Mouse (Mus musculus) Patski (cell line): Measurements from ENCODE around the gene Galk2. TPM values are rescaled to one million over a fixed set of nuclear protein-coding genes. Genes with fewer than 3 reads are reported as not detected.

ENCODE experiments used
- ATAC-seq: fragments of 100-300 bp; one replicate; pipeline ENCODE4 v1.8.0; 2021
- CTCF ChIA-PET: fragments of 350-600 bp; sonication (Branson Sonifier 250); formaldehyde crosslinking; loops from one replicate; lab custom pipeline; 2022; ENCODE audit warnings: inconsistent platforms; lab: Charles Lee
- POLR2A ChIA-PET: fragments of 350-600 bp; sonication (Branson Sonifier 250); formaldehyde crosslinking; loops from one replicate; lab custom pipeline; 2022; ENCODE audit warnings: antibody characterized with exemption, inconsistent platforms; lab: Charles Lee
- DNase-seq: peaks from one replicate; pipeline ENCODE4 v3.0.0-alpha.2; 2011; ENCODE audit warnings: low read depth, low spot score
- H3K27me3 ChIP-seq: fragments of 371-371 bp; one replicate; pipeline ENCODE4 v1.5.1; 2021
- CTCF ChIP-seq: fragments of 100-300 bp; IDR thresholded peaks from one replicate; pipeline ENCODE4 v1.5.1; 2021
- in situ Hi-C: fragments of 300-500 bp; cut with MboI; formaldehyde crosslinking; loops from 3 replicates; pipeline ENCODE4 v1.11.1; 2018; ENCODE audit warnings: low pct_unique_long_range_greater_than_20kb, mixed read lengths
- polyA plus RNA-seq: library from polyadenylated mRNA; unstranded; gene quantifications from one replicate; pipeline ENCODE4 v1.2.3, GENCODE M21; 2021

The Galk2 gene
- polyA plus RNA-seq, 1 experiment from 2014 or later: 69.1 TPM

- POLR2A ChIA-PET: no interaction called here
- in situ Hi-C loops: no loop called here
- no peak for TF ChIP-seq CTCF
- CTCF ChIA-PET: interaction anchor here (0.8 to 1.2 kb wide), 4 partner anchors 9 to 46 kb away, joined by 3 read pairs; no protein-coding TSS in a partner anchor
- no peaks in the 10 kb centered on the region for H3K27me3 ChIP-seq
- ATAC-seq (peak; percentile 17), DNase-seq (no peak)
These were observed 80.2 kb downstream of the Galk2 start for GRCm38 (mm10) chr2:125938993-125939642.

GRCm38 (mm10) chr2:125941111-125941785 is 82.3 kb downstream of the Galk2 start:
- DNase-seq: peak; percentile 71
- TF ChIP-seq CTCF: no peak
- ChIA-PET POLR2A (no interaction called here), CTCF (interaction anchor here (1.3 to 2.3 kb wide), 3 partner anchors 10 to 20 kb away, joined by 3 to 6 read pairs (median 5); no protein-coding TSS in a partner anchor)
- ATAC-seq: peak; percentile 89
- in situ Hi-C loops: no loop called here
- H3K27me3 ChIP-seq: no peaks in the 10 kb centered on the region

GRCm38 (mm10) chr2:125943301-125943700 is 84.4 kb downstream of the Galk2 start:
- in situ Hi-C loops: no loop called here
- H3K27me3 ChIP-seq: no peaks in the 10 kb centered on the region
- TF ChIP-seq CTCF: no peak
- POLR2A ChIA-PET: no interaction called here
- ATAC-seq: no peak
- no peak for DNase-seq
- CTCF ChIA-PET: no interaction called here

DNA sequence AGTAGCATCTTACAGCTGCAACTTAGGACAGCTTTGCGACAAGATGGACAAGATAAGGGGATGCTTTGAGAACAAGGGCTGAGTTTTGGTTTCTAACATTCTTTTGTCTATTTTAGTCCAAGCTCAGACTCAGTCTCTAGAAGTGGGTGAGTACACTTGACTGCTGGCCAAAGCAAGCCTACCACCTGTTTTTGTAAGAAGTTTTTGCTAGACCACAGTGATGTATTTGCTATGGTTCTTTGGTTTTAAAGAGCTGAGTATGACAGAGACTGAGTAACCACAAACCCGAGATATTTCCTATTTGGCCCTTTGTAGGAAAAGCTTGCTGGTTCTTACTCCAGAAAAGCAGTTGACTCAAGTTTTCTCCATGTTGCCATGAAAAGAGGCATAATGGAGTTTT is 89.3 kb downstream of the Galk2 start:
- CTCF ChIA-PET: interaction anchor here (0.8 to 1.4 kb wide), 6 partner anchors 9 to 81 kb away, joined by 3 read pairs; no protein-coding TSS in a partner anchor
- in situ Hi-C loops: no loop called here

DNA sequence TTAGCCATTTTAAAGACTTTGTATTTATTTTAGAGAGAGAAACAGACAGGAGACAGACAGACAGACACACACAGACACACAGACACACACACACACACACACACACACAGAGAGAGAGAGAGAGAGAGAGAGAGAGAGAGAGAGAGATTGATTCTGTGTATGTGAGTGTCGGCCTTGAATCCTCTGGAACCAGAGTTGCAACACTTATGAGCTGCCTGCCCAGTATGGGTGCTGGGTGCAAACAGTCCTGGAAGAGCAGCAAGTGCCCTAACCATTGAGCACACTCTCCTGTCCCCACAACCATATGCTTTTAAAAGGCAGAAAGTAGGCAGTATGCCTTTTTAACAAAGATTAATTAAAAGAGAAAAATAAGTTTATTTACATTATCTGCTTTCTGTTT is 109.9 kb downstream of the Galk2 start:
- POLR2A ChIA-PET: no interaction called here

More for the DNA sequence above, 89.3 kb downstream of the Galk2 start:
- TF ChIP-seq CTCF: no peak
- POLR2A ChIA-PET: interaction anchor here (1.4 kb wide), 1 partner anchor 19 kb away, joined by 3 read pairs; no protein-coding TSS in a partner anchor
- no peaks in the 10 kb centered on the region for H3K27me3 ChIP-seq
- ATAC-seq: peak; percentile 96
- peak; percentile 79 for DNase-seq

DNA sequence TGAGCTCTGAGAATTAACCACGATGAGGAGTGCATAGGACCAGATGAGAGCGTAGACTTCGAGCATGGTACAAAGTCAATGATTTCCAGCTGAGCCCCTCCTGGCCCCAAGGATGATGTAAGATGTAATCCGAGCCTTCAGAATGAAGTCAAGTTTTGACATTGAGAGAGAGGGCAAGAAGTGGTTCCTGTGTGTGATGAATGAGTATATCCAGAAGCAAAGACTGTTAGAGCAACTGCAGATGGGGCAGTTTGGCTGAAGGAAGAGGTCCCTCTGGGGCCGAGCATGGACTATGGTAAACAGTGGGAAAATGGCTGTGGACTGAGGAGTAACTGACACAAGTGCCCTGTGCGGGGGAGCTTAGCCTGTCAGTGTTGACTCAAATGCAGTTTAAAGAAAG is 114.3 kb downstream of the Galk2 start:
- in situ Hi-C loops: no loop called here
- POLR2A ChIA-PET: no interaction called here
- CTCF ChIA-PET: no interaction called here
- ATAC-seq (no peak), DNase-seq (no peak)
- no peak for TF ChIP-seq CTCF
- H3K27me3 ChIP-seq: no peaks in the 10 kb centered on the region

More for the DNA sequence above, 109.9 kb downstream of the Galk2 start:
- DNase-seq: no peak
- CTCF ChIA-PET: no interaction called here
- ATAC-seq: no peak
- H3K27me3 ChIP-seq: no peaks in the 10 kb centered on the region
- no peak for TF ChIP-seq CTCF
- in situ Hi-C loops: no loop called here

GRCm38 (mm10) chr2:125975206-125975605 is 116.3 kb downstream of the Galk2 start:
- H3K27me3 ChIP-seq: no peaks in the 10 kb centered on the region
- ChIA-PET CTCF (no interaction called here), POLR2A (no interaction called here)
- no peak for ATAC-seq
- DNase-seq: no peak
- in situ Hi-C loops: no loop called here
- TF ChIP-seq CTCF: no peak

DNA sequence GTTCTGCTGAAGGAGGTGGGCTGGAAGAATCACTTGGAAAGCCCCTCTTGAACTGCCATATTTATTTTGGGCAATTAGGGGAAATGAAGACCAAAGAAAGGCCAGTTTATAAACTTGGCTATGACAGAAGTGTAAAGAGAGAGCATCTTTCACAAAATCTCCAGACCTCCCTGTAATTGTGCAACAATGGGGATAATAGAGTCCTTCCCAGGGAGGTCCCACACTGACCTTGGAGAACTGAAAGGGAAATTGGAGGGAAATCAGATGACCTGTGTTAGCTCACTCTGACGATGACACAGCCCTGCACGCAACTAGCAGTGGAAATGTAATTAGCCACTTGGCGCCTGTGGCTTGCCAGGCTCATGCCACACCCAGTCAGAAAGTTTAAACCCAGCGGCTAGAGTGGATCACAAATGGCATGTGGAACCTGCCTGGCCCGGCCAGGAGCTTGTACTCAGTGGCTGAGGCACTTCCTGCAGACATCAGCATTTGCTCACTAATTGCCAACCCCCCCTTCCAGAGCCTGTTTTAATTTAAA is 117.0 kb downstream of the Galk2 start:
- H3K27me3 ChIP-seq: no peaks in the 10 kb centered on the region
- in situ Hi-C loops: no loop called here
- no peak for TF ChIP-seq CTCF
- DNase-seq (no peak), ATAC-seq (no peak)
- ChIA-PET POLR2A (no interaction called here), CTCF (no interaction called here)

GRCm38 (mm10) chr2:126002291-126002690 is 143.4 kb downstream of the Galk2 start:
- no peak for DNase-seq
- ChIA-PET POLR2A (no interaction called here), CTCF (interaction anchor here (1.1 to 2.0 kb wide), 3 partner anchors 12 to 32 kb away, joined by 3 to 9 read pairs (median 4); partner anchors contain the start of gene Fgf7)
- no peak for TF ChIP-seq CTCF
- in situ Hi-C loops: no loop called here
- no peaks in the 10 kb centered on the region for H3K27me3 ChIP-seq
- ATAC-seq: no peak

DNA sequence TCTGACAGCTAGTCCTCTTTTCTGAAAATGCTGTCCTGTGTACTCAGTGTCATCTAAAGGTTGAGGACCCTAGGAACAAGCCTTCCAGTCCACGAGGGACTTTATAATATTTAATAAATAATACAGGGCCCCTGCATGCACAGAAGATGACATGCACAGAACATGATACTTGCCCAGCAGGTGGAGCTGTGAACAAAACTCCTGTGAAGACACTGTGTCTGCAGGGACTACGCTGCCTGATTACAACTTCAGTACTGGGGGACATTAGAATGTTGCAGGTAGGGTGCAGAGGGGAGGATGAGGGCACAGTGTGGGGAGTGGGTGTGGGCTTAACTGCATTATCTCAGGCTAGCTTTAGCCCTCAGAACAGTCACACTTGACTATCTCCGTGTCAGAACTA is 147.2 kb downstream of the Galk2 start:
- in situ Hi-C loops: no loop called here

More for the DNA sequence above, 147.2 kb downstream of the Galk2 start:
- TF ChIP-seq CTCF: peak; percentile 45
- no peaks in the 10 kb centered on the region for H3K27me3 ChIP-seq
- ChIA-PET CTCF (interaction anchor here (0.8 to 1.5 kb wide), 2 partner anchors 24 to 25 kb away, joined by 3 to 4 read pairs; no protein-coding TSS in a partner anchor), POLR2A (no interaction called here)
- DNase-seq (no peak), ATAC-seq (no peak)
